Mouse (Mus musculus): ENCODE measurements around the gene Tmem190.
"Not testable (repeated sequence)": the region's sequence is repeated elsewhere in the genome, so short reads cannot be mapped to it uniquely, and the experiment has no call there.

The Tmem190 gene

GRCm38 (mm10) chr7:4813105-4813791 lies 30.5 kb downstream of the Tmem190 start:
- DNase-seq (ENCODE audit: low spot score in 2 of 2): no peak

DNA sequence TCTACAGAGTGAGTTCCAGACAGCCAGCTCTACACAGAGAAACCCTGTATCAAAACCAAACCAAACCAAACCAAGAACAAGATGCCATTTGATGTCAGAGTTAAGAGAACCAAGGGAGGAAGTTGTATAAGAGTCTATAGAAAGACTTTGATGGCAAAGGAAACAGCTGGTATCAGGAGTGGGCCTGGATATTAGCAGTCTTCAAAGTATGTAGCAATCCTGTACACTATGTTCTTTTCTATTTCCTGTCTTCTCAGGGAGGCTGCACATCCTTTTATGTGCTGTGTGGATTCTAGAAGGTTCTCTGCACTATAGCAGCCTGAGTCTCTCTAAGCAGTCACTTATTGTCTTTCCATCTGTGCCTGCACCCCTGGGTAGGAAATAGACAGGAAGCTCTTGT lies 33.8 kb downstream of the Tmem190 start:
- no peak for DNase-seq (ENCODE audit: low spot score in 2 of 2)

DNA sequence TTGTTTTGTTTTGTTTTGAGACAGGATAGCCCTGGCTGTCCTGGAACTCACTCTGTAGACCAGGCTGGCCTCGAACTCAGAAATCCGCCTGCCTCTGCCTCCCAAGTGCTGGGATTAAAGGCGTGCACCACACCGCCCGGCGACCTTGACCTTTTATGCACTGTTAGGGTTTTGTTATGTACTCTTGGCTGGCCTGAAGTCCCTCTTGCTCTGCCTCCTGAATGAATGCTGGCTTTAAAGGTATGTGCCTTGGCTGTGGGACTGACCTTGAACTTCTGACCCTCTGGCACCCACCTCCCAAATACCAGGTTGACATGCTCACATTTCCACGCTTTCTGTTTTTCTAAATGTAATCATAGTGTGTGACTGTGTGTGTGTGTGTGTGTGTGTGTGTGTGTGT lies 38.2 kb downstream of the Tmem190 start:
- not testable (repeated sequence) for DNase-seq (ENCODE audit: low spot score in 2 of 2)

DNA sequence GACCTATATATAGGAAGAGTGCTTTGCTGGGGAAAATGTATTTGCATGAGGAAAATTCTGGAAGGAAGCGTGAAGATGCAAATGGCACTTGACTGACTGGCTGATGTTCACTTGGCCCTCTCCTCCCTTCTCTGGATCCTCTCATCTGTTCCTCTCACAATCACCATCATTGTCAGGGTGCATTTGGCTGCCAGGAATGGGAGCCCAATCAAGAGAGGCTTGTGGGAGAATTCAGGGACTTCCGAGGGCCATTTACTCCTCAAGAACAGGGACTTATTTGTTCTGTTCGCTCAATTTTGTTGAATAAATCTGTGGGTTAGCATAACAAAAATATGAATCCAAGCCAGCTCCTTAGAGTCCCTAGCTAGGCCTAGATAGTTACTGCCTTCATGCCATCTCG lies 39.0 kb downstream of the Tmem190 start:
- no peak for DNase-seq (ENCODE audit: low spot score in 2 of 2)

DNA sequence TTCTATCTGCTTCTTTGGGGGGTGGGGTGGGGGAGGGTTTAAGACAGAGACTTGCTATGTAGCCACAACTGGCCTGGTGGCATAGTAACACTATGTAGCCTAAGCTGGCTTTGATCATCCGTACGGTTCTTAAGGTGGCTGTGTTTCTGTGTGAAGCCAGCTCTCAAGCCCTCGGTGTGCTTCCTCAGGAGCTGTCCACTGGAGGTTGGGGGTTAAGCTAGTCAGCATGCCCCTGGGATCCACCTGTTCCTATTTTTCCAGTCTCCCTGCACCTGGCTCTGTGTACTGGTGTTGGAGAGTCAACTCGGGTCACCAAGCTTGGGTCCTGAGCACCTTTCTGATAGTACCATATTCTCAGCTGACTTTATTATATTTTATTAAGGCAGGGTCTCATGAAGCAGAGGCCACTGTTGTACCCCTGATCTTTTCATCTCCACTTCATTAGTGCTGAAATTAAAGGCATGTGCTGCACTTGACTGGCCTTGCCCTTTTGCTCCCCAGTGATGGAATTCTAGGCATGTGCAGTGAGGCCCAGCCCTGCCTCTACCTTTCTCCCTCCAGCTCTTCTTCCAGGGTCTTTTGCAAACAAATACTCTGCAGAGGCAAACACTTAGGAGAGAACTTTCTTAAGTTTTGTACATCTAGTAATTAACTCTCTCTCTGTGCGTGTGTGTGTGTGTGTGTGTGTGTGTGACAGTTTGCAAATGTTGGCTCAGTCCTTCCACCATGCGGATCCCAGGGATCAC lies 39.6 kb downstream of the Tmem190 start:
- no peak for DNase-seq (ENCODE audit: low spot score in 2 of 2)

DNA sequence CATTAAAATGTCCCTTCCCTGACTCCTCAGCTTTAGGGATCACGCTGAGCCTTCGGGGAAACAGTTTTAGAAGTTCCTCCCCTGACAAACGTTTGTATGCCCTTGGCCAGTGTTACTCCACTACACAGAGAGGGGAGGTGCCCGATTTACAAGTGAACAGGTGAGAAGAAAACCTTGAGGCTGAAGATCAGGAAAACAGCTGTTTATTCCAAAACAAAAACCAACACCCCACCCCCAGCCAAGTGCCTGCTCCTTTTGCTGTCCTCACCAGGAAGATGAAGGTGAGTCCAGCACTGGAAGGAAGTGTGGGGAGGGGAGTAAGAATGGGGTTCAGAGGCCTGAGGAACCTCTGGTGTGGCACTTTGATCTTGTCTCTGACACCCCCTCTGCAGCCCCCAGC lies 42.6 kb downstream of the Tmem190 start:
- no peak for DNase-seq (ENCODE audit: low spot score in 2 of 2)

DNA sequence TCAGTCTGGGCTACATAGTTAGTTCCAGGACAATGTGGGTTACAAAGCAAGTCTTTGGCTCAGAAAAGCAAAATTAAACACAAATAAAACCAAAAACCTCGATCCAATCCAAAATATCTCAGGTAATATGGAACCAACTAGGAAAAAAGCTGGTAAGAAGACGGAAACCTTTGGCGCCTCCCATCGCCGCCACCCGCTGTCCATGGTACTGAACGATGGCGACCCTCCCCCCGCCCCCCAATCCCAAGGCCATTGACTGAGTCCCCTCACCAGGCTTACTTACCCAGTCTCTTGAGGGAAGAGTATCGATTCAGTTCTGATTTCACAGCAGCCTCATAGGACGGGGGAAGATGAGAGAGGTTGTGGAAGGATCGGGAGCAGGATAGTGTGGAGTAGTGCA lies 47.7 kb downstream of the Tmem190 start:
- no peak for DNase-seq (ENCODE audit: low spot score in 2 of 2)
